Mouse (Mus musculus) gastrocnemius, postnatal 4 days (tissue): ENCODE data around the gene Elmod2. TPM values are rescaled to one million over a fixed set of nuclear protein-coding genes. Genes with fewer than 3 reads are reported as not detected.

Experiments used
- DNase-seq, 2 experiments: peaks; one replicate each; pipeline ENCODE4 v3.0.0; 2021 to 2022; ENCODE audit warnings: low spot score in 2 of 2, mixed read lengths in 2 of 2
- total RNA-seq, 2 experiments: library from RNA; stranded (reverse); gene quantifications; 2 replicates each; pipeline ENCODE4 v1.2.3; 2021

Gene Elmod2
- total RNA-seq, 2 experiments from 2014 or later = 10.0 to 11.5 TPM

GRCm38 (mm10) chr8:83285391-83285790, 46.9 kb downstream of the Elmod2 start:
- no peak for DNase-seq

- DNase-seq = no peak
These were observed 53.9 kb downstream of the Elmod2 start for GRCm38 (mm10) chr8:83278431-83278830.

- no peak for DNase-seq
These were observed 57.8 kb downstream of the Elmod2 start for GRCm38 (mm10) chr8:83274470-83274869.

GRCm38 (mm10) chr8:83272464-83272863, 59.8 kb downstream of the Elmod2 start:
- DNase-seq = no peak

- no peak for DNase-seq
These were observed 61.1 kb downstream of the Elmod2 start for GRCm38 (mm10) chr8:83271172-83271571.

Other genes with a start within 250 kb of the Elmod2 start
- gene Tbc1d9, start 167.1 kb downstream of the Elmod2 start, total RNA-seq = 1 to 10 TPM; 4.5 TPM
- gene Gm10645, start 166.3 kb downstream of the Elmod2 start, total RNA-seq = not detected
- gene Ucp1, start 42.1 kb downstream of the Elmod2 start, total RNA-seq = under 1 TPM in 1 of 2 experiments, not detected in 1; 0.81 TPM
- gene Mgat4d, start 16.0 kb upstream of the Elmod2 start, total RNA-seq = not detected
- gene Clgn, start 57.4 kb upstream of the Elmod2 start, total RNA-seq = under 1 TPM in 1 of 2 experiments, not detected in 1; 0.10 TPM
- gene Scoc, start 125.9 kb upstream of the Elmod2 start, total RNA-seq = 10 to 100 TPM; 40.3 to 49.4 TPM
- gene Olfr370, start 203.3 kb upstream of the Elmod2 start, total RNA-seq = not detected
- gene Ndufb7, start 234.2 kb upstream of the Elmod2 start, total RNA-seq = 100 to 1,000 TPM; 366 to 378 TPM